Mouse (Mus musculus): ENCODE data around the gene Obscn. TPM values are rescaled to one million over a fixed set of nuclear protein-coding genes. Genes with fewer than 3 reads are reported as not detected.

Obscn gene
- polyA plus RNA-seq, 1 experiment = 6.2 TPM

DNA sequence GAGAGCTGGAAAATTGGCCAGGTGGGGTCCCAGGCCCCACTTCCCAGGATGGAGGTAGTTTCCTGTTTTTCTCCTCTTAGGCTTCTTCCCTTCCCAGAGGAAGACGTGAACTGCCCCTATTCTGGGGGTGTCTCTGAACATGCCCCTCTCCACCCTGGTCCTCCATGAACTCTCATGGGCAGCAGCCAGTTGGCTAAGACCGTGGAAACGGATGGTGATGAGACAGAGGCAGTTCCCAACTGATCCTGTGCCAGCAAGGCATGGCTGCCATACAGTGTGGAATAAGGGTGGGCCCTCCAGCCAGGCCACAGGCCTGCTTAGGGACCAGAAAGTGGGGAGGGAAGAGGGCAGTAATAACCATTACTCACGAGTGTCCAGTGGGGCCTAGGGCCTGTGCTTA lies 34.3 kb upstream of the Obscn start:
- Histone ChIP-seq H3K4me1 (ENCODE audit: control insufficient read depth, insufficient read depth, low read length) (no peaks in the 10 kb centered on the region), H3K27ac (ENCODE audit: insufficient read depth, low read depth, low read length) (no peak overlapping the region), H3K36me3 (ENCODE audit: control insufficient read depth, insufficient read depth, low read length) (no peaks in the 10 kb centered on the region), H3K27me3 (replicated peaks; ENCODE audit: control insufficient read depth, insufficient read depth, low read length) (no peaks in the 10 kb centered on the region), H3K4me3 (ENCODE audit: insufficient read depth, low read depth, low read length) (no peak overlapping the region)
- WGBS = 76% methylated on average over 4 of the region's 4 CpGs
- no peak for DNase-seq
- TF ChIP-seq POLR2A (IDR thresholded peaks at IDR 0.05; ENCODE audit: low read depth, low read length) = no peak

GRCm38 (mm10) chr11:59169807-59170206 lies 33.6 kb upstream of the Obscn start:
- 48% methylated on average over 3 of the region's 3 CpGs for WGBS
- DNase-seq = peak; percentile 10
- TF ChIP-seq CTCF (conservative IDR thresholded peaks at IDR 0.05; ENCODE audit: insufficient read depth, insufficient read length, low read depth, low read length) (no peak), POLR2A (IDR thresholded peaks at IDR 0.05; ENCODE audit: low read depth, low read length) (no peak)
- H3K27ac ChIP-seq (ENCODE audit: insufficient read depth, low read depth, low read length) = no peak overlapping the region
- H3K36me3 ChIP-seq (ENCODE audit: control insufficient read depth, insufficient read depth, low read length) = no peaks in the 10 kb centered on the region
- H3K27me3 ChIP-seq (replicated peaks; ENCODE audit: control insufficient read depth, insufficient read depth, low read length) = no peaks in the 10 kb centered on the region
- H3K4me1 ChIP-seq (ENCODE audit: control insufficient read depth, insufficient read depth, low read length) = no peaks in the 10 kb centered on the region
- H3K4me3 ChIP-seq (ENCODE audit: insufficient read depth, low read depth, low read length) = no peak overlapping the region

- peak; percentile 35 for DNase-seq
- H3K27ac ChIP-seq (ENCODE audit: insufficient read depth, low read depth, low read length) = 0 out of 2 replicates have a peak overlapping the region, but pooled peaks have one; percentile 54
- no peaks in the 10 kb centered on the region for H3K36me3 ChIP-seq (ENCODE audit: control insufficient read depth, insufficient read depth, low read length)
- no peaks in the 10 kb centered on the region for H3K27me3 ChIP-seq (replicated peaks; ENCODE audit: control insufficient read depth, insufficient read depth, low read length)
- 52% methylated on average over 2 of the region's 2 CpGs for WGBS
- H3K4me1 ChIP-seq (ENCODE audit: control insufficient read depth, insufficient read depth, low read length) = peaks cover 5% of the 10 kb centered on the region; the same call in 1 of the 2 replicates
- TF ChIP-seq POLR2A (IDR thresholded peaks at IDR 0.05; ENCODE audit: low read depth, low read length) (no peak), CTCF (conservative IDR thresholded peaks at IDR 0.05; ENCODE audit: insufficient read depth, insufficient read length, low read depth, low read length) (no peak)
- H3K4me3 ChIP-seq (ENCODE audit: insufficient read depth, low read depth, low read length) = no peak overlapping the region
These were observed 29.5 kb upstream of the Obscn start for GRCm38 (mm10) chr11:59165616-59166241.

DNA sequence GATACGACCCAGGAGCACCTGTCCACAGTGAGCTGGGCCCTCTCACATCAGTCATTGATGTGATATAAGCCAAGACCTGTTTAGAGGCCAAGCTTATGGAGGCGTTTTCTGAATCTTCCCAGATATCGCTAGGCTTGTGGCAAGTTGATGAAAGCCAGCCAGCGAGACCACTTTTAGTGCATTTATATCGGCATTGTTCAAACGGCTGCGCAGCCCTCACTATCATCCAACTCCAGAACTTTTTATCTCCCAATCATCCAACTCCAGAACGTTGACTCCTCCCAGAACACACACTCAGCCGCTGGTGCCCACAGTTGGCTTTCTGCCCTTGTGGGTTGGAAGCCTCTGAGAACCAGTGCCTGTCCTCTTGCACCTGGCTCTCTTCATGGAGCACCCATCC lies 28.2 kb upstream of the Obscn start:
- Histone ChIP-seq H3K4me1 (ENCODE audit: control insufficient read depth, insufficient read depth, low read length) (peaks cover 5% of the 10 kb centered on the region; the same call in 1 of the 2 replicates), H3K4me3 (ENCODE audit: insufficient read depth, low read depth, low read length) (no peak overlapping the region), H3K27ac (ENCODE audit: insufficient read depth, low read depth, low read length) (peak overlapping the region; percentile 99), H3K36me3 (ENCODE audit: control insufficient read depth, insufficient read depth, low read length) (no peaks in the 10 kb centered on the region), H3K27me3 (replicated peaks; ENCODE audit: control insufficient read depth, insufficient read depth, low read length) (no peaks in the 10 kb centered on the region)
- TF ChIP-seq POLR2A (IDR thresholded peaks at IDR 0.05; ENCODE audit: low read depth, low read length) (no peak), CTCF (conservative IDR thresholded peaks at IDR 0.05; ENCODE audit: insufficient read depth, insufficient read length, low read depth, low read length) (no peak)
- 88% methylated on average over 9 of the region's 9 CpGs for WGBS
- DNase-seq = no peak

GRCm38 (mm10) chr11:59163255-59164236 lies 27.3 kb upstream of the Obscn start, which contains the start of gene Iba57:
Gene Iba57, minus strand, starts transcription at chr11:59163739.
- Histone ChIP-seq H3K4me3 (ENCODE audit: insufficient read depth, low read depth, low read length) (peak within 1 kb of the TSS; percentile 86), H3K27me3 (replicated peaks; ENCODE audit: control insufficient read depth, insufficient read depth, low read length) (no peaks in the 10 kb centered on the region), H3K4me1 (ENCODE audit: control insufficient read depth, insufficient read depth, low read length) (peaks cover 5% of the 10 kb centered on the region; the same call in 1 of the 2 replicates), H3K36me3 (ENCODE audit: control insufficient read depth, insufficient read depth, low read length) (no peaks in the 10 kb centered on the region), H3K27ac (ENCODE audit: insufficient read depth, low read depth, low read length) (peak within 1 kb of the TSS; percentile 99)
- peak; percentile 99 for DNase-seq
- WGBS = 3% methylated on average over 67 of the region's 68 CpGs
- TF ChIP-seq CTCF (conservative IDR thresholded peaks at IDR 0.05; ENCODE audit: insufficient read depth, insufficient read length, low read depth, low read length) (no peak), POLR2A (IDR thresholded peaks at IDR 0.05; ENCODE audit: low read depth, low read length) (no peak)

GRCm38 (mm10) chr11:59162443-59163254 lies 26.4 kb upstream of the Obscn start:
- TF ChIP-seq POLR2A (IDR thresholded peaks at IDR 0.05; ENCODE audit: low read depth, low read length) (no peak), CTCF (conservative IDR thresholded peaks at IDR 0.05; ENCODE audit: insufficient read depth, insufficient read length, low read depth, low read length) (no peak)
- no peaks in the 10 kb centered on the region for H3K36me3 ChIP-seq (ENCODE audit: control insufficient read depth, insufficient read depth, low read length)
- H3K4me3 ChIP-seq (ENCODE audit: insufficient read depth, low read depth, low read length) = peak overlapping the region; percentile 44
- peaks cover 5% of the 10 kb centered on the region; the same call in 1 of the 2 replicates for H3K4me1 ChIP-seq (ENCODE audit: control insufficient read depth, insufficient read depth, low read length)
- DNase-seq = peak; percentile 23
- WGBS = 47% methylated on average over 9 of the region's 9 CpGs
- no peaks in the 10 kb centered on the region for H3K27me3 ChIP-seq (replicated peaks; ENCODE audit: control insufficient read depth, insufficient read depth, low read length)
- peak overlapping the region; percentile 72 for H3K27ac ChIP-seq (ENCODE audit: insufficient read depth, low read depth, low read length)
